Mouse (Mus musculus): ENCODE data around the gene Astn1.

Astn1 gene

DNA sequence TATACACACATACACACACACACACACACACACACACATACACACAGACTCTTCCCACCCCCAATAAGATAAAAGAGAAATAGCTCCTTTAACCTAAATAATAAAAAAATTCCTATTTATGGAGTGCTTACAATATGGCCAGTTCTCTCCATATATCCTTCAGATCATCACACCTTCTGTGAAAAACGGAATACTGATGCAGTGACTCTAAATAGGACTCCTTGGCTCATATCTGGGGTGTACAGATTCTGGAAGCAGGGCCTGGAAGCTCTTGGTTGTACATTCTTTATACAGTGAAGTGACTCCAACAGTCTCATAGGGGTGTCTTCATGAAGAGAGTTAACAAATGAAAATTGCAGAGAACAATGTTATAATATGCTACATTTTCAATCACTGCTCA is 60.7 kb downstream of the Astn1 start:
- DNase-seq, result no peak

DNA sequence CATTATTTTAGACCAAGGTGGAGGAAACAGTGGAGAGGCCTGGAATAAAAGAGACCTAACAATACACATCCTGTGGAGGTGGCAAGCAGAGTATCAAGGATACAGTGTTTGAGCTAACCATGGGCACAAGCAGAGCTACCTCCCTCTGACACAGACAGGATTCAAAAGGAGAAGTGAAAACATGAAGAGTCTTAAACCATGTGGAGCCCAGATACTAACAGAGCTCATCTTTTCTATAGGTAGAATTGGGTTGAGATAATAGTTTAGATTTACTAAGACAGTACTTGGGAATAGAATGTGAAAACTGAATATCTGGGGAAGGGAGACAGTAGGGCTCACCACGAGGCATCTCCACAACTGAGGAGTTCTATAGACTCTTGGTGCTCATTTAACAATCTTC is 84.0 kb downstream of the Astn1 start:
- DNase-seq, result no peak

DNA sequence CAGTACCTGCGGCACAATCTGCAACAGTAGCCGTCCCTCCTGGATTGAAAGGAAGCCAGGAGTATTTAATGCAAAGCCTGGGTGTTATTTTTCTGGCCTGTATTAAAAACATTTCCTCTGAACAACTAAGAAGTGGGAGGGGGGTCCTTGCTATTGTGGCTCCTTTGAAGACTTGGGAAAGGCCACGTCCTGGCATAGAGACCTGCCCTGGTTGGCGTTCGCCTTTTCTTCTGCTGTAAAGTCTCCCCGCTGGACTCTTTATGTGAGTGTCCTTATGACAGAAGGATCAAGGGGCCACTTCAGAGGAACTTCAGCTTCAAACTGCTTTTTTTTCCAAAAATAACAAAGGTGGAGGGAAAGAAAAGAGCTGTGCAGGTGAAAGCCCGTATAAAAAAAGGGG is 85.9 kb downstream of the Astn1 start:
- DNase-seq, result no peak

DNA sequence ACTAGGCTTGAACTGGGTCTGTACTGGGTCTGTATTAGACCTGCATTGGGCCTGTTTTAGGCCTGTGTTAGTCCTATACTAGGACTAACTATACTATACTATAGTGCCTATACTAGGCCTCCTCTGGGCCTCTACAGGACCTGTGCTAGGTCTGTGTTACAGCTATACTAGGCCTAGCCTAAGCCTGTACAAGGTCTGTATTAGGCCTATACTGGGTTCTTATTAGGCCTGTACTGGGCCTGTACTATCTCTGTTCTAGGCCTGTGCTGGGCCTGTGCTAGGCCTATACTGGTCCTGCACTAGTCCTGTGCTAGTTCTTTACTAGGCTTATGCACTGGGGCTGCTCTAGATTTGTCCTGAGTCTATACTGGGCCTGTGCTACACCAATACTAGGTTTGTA is 90.6 kb downstream of the Astn1 start:
- no peak for DNase-seq

DNA sequence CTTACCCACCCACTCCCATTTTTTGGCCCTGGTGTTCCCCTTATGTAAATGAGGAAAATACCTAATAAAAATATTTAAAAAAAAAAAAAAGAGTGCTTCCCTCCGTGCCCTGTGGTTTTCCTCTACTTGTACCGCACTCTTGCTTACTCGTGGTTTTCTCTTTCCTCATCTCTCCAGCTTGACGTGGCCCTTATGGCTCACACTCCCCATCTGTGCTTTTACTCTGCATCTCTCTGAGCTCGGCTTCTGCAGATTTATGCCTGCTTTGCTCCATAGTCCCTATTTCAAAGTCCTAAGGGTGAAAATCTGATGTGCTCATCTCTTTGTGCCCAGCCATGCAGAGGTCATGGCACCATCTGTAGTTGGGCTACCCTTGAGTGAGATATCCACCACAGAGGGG is 91.5 kb downstream of the Astn1 start:
- DNase-seq, result no peak

DNA sequence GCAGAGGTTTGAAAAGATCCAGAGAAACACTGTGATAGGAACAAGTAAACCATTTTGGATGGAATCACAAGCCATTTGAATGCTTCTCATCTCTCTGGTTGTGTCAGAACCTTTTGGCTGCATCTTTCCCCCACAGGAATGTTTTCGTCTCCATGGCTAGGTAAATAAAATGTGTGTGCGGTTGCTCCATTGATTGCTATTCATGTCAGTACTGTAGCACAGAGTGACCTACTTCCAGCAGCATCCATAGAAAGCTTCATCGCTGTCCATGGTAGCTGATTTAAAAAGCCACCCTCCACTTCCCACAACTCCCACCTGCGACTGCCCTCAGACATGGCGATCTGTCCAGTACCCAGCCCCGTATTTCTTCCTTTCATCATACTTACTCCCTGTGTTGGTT is 101.9 kb downstream of the Astn1 start:
- no peak for DNase-seq

DNA sequence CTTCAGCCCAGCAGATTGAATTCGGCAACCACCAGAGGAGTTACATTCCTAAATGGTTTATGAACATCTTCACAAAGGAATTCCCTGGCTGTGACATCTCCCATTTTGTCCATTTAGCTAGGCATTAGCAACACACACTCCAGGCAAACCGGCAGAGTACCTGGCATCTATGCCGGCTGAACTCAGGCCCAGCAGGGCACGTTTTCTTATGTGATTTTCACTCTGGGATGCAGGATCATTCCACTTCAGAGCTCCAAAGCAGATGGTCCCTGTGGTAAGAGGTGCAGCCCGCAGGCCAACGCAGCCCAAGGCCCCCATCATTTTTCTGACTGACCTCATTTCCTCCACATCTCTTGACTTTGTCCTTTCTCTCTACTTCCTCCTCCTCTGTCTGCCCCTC is 103.2 kb downstream of the Astn1 start:
- no peak for DNase-seq

DNA sequence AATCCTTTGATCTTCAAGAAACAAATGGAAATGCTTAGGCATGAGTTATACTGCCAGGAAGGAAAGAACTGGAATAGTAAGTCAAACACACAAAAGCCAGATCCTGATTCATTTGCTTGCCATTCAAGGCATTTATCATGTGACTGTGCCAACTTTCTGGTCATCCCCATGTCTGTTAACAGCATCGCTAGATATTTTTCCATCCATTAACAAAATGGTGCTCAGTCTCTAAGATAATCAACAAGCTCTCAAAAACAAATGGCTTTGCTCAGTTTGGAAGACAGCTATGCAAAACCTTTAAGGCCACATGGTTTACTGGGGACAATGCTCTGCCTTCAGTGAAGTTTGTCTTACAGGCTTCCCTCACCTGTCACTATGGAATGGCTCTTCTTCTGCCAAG is 115.8 kb downstream of the Astn1 start:
- DNase-seq, result no peak

DNA sequence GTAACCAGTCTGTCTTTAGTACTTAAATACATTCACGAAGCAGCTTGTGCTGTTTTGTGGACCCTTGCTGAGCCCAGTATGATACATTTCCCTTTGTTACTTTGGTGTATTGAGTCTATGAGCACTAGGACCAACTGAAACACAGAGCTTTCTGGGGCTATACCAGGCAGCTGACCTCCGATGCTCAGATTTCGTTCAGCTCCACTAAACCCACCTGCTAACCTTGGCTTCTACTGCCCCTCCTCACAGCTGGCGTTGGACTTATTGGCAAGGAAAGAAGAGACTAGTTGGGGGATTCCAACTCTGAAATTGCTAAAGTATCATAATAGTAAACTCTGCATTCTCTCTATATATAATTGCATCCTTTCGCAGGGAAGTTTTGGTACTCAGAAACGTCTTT is 118.2 kb downstream of the Astn1 start:
- DNase-seq, result no peak

DNA sequence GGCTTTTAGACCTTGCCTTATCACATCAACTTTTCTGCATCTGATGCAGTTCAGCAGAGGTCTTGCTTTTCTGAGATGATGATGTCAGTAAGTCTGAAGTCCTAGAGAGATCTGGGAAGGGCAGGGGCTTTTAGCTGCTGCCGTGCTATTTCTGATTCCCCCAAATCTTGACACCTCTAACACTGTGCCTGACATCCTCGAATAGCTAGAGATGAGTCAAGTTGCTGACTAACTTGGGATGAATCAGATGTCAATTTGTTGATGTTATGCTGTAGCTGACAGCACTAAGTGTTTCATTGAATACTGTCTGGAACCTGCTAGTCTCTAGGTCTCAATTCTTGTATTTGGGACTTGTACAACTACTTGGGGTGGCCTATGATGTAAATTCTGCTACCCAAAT is 121.7 kb downstream of the Astn1 start:
- no peak for DNase-seq

DNA sequence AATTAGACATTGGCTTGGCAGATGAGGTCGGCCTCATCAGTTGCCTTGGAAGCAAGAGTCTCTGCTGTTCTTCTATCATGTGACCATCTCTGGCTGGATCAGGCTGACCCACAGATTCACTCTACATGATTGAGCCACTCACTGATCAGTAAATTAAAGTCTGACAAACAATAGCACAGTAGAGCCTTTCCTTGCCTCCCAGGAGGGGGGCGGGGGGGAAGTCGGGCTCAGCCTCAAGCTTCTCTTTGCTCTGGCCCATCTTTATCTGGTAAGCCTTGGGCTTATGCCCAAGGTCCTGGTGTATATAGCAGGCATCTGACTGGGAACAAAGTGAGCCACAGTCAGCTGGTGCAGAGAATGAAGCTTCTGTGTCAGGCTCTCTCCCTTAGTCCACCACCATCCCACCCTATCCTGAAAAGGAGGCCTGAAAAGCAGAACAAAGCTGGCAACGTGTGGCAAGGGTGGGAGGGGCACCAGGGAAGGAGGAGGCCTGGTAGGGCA is 127.5 kb downstream of the Astn1 start:
- no peak for DNase-seq

DNA sequence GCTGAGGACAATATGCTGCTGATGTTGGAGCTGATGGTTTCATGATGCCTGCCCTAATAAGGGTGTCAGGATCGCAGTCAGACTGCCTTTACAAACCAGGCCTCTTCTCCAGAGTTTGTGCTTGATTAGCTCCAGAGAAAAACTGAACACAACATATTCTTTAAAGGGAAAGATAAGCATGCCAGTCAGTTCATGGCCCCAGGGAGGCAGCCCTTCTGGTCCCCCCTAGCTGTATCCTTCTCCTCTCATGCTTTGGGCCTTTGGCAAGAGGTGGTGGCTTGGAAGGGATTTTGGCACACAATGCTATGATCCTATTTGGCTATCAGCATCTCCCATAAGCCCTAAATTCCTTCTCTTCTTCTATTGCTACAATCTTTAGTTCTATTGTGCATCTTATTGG is 128.1 kb downstream of the Astn1 start:
- no peak for DNase-seq

DNA sequence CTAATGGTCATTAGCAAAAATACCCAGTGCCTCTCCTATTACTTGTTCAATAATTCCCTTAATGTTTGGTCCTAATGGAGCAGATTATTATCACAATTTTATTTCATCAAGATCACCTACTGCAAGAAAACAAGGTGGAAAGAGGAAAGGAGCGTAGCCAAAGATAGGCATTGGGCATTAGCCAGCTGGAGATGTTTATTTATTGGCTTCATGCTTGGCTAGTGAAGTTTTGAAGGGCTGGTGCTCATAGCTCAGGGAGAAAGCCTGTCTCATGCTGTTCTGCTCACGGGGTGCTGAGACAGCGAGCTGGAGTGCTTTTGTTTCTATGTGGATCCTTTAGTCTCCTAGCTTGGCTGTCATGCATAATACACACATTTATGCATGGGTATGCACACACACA is 131.2 kb downstream of the Astn1 start:
- DNase-seq, result no peak

DNA sequence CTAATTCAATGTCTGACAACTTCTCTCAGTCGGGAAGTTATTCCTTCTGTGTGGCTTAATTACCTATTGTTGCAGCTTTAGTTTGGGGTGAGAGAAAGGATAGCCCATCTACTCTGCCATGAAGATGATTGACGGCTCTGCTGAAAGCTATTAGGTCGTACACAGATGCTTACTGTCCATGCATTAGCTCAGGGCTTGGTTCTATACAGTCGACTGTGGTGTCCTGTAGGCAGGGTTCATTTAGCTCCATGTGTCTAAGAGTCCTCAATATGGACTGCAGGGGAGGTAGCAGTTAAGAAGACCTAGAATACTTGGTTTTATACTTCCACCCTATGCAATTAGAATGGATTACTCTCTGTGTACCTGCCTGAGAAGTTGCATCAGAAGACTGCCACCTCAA is 138.1 kb downstream of the Astn1 start:
- no peak for DNase-seq

DNA sequence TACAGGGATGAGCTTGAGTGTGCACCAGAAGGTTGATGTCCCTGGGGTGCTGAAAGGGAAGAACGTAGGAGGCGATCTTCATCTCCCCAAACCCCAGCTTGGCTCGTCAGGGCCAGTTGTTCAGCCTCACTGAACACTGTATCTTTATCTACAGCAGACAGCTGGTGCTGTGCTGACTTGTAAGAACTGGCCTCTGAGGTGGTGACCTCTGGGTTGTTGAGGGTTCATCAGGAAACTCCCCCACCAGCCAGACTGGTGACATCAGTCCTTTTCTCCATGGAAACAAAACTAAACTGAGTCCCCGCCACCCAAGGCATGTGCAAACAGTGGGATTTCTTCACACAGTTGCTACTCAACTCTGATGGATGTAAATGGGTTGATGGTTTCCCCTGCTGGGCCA is 138.9 kb downstream of the Astn1 start:
- DNase-seq, result no peak

DNA sequence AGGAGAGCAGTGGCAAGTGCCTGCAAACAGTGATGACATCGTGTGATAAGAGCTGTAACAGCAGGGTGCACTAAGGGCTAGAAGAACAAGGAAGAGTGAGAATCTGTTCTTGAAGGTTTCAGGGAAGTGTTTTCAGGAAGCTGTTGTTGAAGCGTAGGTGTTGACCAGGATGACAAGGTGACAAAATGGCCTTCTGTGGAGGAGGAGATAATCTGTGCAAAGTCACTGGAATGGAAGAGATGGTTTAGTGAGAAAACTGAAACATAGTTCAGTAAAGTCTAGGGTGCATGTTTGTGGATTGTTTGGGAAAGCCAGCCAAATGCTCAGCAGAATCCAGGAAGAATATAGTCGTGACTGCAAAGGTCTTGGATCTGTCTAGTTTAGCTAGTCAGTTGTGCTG is 145.5 kb downstream of the Astn1 start:
- no peak for DNase-seq

DNA sequence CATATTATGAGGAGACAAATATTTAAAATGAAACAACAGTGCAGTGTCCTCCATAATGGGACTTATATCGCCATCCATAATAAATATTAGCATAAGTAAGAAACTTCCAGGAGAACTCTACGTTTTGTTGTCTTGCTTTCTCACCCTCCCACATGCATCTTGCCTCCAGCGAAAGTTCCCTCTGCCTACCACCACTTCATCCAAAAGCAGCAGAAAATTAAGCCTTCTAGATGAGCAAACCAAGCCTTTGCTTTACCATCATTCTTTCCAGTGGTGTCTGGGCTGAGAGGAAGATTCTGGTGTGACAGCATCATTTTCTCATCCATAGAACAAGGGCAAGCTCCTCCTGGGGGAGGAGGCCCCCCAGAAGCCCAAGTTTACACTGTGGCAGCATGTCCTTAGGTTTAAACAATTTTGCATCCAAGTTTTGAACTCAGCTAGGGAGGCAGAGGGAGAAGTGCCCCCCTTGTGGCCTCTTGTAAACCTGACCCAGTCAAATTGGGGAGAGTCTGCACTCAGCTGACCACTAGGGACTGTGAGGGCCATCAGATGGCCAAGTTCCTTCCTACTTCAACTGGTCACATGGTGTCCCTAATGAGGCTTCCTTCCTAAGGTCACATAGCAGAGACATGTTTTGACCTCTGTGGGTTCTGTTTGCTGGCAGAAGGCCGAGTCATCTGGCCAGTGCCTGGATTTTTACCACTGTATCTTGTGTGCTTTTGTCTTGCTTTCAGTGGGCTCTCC is 147.2 kb downstream of the Astn1 start:
- DNase-seq, result no peak

DNA sequence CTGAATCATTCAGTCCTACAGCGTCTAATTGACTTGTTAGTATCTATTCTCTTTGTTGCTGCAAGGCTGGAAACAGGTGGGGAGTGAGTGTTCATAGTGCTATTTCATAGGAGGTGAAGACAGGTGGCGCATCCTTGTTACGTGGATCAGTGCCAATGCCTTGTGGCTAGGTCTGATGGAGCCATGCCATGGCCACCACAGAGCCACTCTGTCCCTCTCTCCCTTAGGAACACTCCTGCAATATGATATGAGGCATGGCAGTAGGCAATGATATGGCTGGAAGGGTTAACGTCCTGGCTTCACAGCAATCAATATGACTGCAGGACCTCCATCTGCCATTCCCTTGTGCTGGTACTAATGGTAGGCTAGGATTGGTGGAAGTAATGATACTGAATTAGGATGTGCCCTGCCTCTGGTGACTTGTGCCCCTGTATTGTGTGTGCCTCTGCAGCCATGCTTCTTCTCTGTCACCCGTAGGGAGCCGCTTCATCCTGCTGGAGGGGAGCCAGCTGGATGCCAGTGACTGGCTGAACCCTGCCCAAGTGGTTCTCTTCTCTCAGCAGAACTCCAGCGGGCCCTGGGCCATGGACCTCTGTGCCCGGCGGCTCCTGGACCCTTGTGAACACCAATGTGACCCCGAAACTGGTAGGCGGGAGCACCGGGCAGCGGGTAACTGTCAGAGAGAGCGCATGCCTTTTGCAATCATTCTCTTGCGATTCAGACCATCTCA is 148.6 kb downstream of the Astn1 start:
- no peak for DNase-seq

DNA sequence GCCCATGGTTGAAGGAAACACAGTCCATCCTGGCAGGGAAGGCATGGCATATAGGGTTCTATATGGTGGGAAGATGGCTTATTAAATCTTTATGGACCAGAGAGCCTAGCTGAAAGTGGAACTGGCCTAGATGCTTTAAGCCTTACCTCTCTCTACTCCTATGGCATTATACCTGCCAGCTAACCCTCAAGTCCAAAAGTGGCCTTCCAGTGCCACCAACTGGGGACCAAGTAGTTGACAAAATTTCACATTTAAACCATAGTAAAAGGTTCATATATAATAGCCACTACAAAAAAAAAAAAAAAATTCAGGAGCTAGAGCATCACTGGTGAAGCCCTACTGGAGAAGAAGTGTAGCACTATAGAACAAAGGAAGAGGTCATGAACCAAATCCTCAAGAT is 150.0 kb downstream of the Astn1 start:
- no peak for DNase-seq

DNA sequence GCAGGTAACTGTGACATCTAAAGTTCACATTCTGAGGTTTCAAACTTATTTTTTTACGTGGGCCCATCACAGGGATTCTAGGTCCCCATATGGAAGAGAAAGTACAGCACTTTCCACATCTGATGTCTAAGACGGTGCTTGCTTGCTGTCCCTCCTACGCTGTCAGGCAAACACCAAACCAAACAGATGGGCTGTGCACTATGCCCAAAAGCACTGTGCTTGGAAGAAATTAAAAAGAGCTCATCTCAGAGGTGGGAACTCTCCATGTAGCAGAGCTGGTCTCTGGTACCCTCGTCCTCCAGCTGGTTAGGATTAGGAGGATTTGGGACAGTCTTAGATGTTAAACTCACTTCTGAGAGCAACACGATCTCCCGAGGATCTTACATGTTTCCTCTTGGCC is 150.6 kb downstream of the Astn1 start:
- DNase-seq, result no peak

DNA sequence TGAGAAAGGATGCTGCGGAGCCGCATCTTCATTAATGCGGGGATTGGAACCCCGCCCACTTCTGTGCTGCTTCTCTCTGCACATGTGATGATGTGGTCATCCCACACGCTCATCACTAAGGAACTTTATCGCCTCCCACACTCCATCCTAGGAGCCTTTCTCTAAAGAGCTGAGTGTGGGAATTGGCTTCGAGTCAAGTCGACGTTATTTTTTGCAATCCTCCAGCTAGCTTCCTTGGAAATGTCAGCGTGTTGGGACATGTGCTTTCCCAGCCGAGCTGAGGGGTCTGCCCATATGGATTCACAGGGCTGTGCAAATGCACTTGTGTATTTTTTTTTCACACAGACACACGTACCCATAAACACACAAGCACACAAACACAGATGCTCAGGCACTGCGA is 151.5 kb downstream of the Astn1 start:
- DNase-seq, result no peak

DNA sequence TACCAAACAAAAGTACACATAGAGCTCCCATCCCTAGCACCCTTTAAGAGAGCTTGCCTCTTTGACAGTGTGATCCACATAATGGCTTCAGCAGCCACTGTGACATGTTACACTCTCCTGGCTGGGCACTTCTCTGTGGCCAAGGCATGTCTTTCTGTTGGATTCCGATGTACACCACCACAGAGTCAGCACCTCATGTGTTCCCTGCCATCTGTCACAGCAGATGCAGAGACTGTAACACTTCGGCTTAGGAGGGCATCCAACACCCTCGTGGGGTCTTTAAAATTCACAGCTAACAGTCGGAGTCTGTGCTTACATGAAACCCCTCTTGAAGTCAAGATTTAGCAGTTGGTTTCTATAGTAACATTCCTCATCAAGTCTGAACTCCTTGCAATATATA is 154.5 kb downstream of the Astn1 start:
- no peak for DNase-seq

DNA sequence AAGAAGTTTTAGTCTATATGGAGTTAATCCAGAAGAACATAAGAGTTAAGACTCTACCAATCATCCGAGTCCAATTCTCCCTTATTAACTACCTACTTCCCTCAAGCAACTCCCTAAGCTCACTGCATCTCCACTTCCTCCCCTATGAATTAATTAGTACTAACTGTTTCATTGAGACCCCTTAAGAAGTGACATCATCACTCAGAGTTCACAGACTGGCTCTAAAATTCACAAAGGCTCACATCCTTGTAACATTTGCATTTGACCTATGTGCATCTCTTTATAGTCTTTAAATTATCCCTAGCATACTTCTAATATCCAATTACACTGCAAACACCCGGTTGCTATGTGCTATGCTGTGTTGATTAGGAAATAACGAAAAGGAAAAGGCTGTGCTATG is 174.1 kb downstream of the Astn1 start:
- no peak for DNase-seq

DNA sequence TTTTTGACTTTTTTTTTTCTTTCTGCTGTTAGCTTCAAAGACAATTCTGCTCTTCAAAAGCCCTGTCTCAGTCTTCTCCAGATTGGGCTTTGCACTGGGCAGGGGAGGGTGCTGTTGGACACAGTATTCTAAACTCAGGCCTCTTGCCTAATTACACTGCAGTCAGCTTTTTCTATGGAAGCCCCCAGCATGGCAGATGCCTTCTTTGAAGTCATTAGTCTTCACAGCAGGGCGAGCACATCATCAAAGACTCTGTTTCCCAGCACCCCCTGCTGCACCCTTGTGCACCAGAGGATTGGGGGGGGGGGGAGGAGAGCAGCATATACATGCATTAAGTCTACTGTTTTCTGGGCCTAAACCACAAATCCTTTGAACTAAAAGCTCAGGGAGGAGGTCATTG is 174.8 kb downstream of the Astn1 start:
- DNase-seq, result no peak

DNA sequence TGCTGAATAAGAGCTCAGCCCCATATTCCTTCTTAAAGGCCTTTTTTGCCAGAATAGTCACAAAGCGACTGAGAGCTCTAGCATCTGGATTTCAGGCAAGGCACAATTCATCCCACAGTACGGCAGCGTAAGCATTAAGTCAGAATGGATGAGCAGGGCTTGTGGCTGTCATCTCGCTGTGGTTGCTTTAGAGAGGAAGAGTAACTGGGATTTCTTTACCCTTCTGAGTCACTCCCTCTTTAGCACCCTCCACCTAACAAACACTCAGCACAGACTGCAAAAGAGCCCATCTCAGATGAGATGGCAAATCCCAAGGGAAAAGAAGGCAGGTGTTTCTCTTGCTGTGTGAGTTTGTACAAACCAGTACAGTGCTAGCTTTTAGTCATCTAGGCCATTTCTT is 183.0 kb downstream of the Astn1 start:
- DNase-seq, result no peak
